Mouse (Mus musculus) urinary bladder, postnatal 25 days (tissue): Measurements from ENCODE around the gene Atp5g3.
A peak's percentile ranks its signal among the peaks of the same experiment; 100 is the strongest.
"Not testable (repeated sequence)": the region's sequence is repeated elsewhere in the genome, so short reads cannot be mapped to it uniquely, and the experiment has no call there.

Experiments
- DNase-seq: peaks from one replicate; pipeline ENCODE4 v3.0.0; 2022; ENCODE audit warnings: low spot score

Atp5g3 gene

GRCm38 (mm10) chr2:73911175-73911700 lies at the start of gene Atp5g3:
TSS of gene Atp5g3 (minus strand) at chr2:73911326.
- peak; percentile 87 for DNase-seq

GRCm38 (mm10) chr2:73958342-73958741 lies 47.2 kb upstream of the Atp5g3 start:
- DNase-seq = no peak

- no peak for DNase-seq
Observed at GRCm38 (mm10) chr2:73953612-73954011, 42.5 kb upstream of the Atp5g3 start.

DNA sequence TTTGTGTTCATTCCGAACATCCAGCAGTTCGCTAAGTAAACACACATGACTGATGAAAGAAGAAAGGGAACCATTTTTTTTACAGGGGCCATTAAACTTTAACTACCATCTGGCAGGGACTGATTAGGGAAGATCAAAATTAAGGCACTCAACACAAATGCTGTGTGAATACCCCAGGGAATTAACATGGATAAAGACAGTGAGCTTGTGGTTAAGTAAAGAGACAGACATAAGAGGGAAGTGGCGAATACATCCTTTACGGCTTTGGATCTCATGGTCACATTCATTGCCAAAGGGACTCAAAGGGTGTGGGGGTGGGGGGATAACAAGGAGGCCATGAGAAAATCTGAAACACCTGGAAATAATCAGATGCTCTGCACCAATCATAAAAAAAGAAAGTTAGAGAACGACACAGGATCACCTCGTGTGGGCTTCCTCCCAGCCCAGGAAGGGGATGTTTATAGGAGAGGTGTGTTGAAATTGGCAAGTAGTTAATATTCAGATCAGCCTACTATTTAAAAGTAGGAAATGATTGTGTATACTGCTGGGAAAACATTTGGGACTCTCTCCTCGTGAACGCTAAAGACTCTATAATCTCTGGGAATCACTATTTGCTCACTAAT lies 41.6 kb upstream of the Atp5g3 start:
- DNase-seq = no peak

DNA sequence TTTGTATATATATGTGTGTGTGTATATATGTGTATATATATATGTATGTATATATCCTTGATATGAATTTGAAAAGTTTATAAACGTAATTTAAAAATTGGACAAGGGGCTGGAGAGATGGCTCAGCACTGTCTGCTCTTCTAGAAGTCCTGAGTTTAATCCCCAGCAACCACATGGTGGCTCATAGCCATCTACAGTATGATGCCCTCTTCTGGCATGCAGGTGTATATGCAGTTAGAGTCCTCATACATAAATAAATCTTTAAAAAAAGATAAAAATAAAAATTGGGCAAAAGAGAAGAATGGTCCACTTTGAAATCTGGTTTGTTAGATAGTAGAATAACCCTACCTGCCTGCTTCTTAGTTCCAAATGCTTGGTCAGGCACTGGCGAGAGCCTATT lies 36.2 kb upstream of the Atp5g3 start:
- no peak for DNase-seq

DNA sequence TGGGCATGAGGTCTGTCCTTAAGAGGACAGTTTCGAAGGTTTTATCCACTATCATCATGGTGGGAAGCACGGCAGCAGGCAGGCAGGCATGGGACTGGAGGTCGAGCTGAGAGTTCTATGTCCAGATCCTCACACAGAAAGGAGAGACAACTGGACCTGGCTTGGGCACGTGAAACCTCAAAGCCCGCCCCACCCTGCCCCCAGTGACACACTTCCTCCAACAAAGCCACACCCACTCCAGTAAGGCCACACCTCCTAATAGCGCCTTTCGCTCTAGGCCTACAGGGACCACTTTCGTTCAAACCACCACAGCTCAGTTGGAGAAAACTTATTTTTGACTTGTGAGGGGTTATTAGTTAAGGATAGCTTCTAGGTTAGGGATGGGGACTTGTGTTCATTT lies 32.6 kb upstream of the Atp5g3 start:
- no peak for DNase-seq

DNA sequence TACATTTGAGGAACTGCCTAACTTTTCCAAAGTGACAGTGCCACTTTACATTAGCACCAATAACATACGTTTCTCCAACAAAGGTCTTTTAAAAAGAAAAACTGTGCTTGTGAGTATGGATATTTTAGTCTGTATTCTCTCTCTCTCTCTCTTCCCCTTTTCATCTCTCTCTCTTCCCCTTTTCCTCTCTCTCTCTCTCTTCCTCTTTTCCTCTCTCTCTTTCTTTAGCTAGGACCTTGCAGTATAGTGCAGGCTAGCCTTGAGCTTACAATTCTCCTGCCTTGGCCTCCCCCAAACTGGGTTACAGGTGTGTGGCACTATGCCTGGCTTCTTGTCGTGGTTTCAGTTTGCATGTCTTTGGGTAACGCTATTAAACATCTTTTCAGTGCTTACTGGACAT lies 31.7 kb upstream of the Atp5g3 start:
- DNase-seq = no peak

GRCm38 (mm10) chr2:73941281-73941680 lies 30.2 kb upstream of the Atp5g3 start:
- no peak for DNase-seq

GRCm38 (mm10) chr2:73940471-73940870 lies 29.3 kb upstream of the Atp5g3 start:
- DNase-seq = no peak

DNA sequence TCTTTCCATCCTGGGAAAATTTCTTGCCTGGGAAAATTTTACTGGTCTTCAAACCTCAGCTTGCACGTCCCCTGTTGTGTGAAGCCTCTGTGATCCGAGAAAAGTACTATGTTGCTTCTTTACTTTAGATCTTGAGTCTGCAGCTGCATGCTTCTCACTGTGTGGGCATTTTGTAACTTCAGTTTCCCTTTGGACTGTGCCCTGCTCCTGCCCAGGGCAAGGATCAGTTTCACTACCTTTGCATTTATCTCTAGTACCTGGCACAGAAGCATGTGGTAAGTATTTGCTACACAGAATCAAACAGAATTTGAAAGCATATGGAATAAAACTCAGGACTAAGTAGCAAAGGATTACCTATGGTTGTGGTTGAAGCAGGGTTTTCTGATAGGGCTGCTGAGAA lies 27.8 kb upstream of the Atp5g3 start:
- DNase-seq = no peak

GRCm38 (mm10) chr2:73932676-73933313 lies 21.7 kb upstream of the Atp5g3 start:
- no peak for DNase-seq

DNA sequence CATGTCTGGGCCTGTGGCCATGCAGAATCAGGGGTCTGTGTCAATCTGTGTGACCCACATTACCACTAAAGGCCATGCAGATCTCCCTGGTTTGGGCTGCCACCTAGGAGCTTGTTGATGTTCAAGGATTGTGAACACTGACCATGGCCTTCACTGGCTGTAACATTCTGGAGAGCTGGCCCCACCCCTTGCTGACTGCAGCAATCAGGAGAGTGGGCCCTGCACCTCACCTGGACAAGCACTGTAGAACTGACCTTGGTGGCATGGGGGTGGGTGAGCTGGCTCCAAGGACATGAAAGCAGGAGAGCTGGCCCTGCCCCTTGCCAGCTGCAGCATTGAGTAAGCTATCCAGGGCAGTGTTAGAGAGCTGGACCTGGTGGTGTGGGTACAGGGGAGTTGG lies 16.6 kb upstream of the Atp5g3 start:
- DNase-seq = no peak

DNA sequence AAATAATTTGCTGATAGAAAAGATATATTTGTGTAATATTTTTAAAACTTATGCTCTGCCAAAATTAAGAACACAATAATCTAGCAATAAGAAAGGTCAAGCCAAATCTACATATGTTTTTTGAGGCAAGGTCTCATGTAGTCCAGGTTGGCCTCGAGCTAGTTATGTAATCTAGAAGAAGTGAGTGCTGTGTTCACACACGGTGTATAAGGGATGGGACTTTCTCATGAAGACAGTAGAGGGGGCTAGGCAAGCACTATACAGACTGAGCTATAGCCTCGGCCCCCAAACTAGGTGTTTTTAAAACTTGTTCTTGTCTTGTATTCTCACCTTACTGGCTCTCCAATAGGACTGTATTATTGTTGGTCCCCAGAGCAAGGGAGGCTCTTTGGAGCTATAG lies 14.4 kb upstream of the Atp5g3 start:
- DNase-seq = no peak

DNA sequence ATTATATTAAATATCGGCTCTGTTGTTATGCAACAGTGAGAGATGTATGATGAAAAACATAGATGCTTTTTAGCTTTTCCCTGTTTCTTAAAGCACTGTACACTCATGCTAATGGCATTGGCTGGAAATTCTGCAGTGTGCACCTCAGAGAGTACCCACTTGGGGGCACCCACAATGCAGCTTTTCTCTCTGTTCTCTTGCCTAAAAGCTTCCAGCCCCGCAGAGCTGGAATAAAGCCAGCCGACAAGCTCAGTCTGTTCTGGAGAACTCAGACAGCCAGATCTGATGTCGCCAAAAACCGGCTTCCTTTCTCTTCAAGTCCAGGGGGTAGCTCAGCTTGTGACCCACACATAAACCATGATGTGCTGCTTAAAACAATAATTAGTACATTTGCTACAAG lies 14.0 kb upstream of the Atp5g3 start:
- peak; percentile 14 for DNase-seq

- DNase-seq = no peak
Observed at GRCm38 (mm10) chr2:73919642-73920041, 8.5 kb upstream of the Atp5g3 start.

GRCm38 (mm10) chr2:73912264-73912663 lies 1.1 kb upstream of the Atp5g3 start:
- DNase-seq = no peak

GRCm38 (mm10) chr2:73910571-73911174 lies 453 bp downstream of the Atp5g3 start:
- DNase-seq = peak; percentile 41

GRCm38 (mm10) chr2:73909116-73909515 lies 2.0 kb downstream of the Atp5g3 start:
- DNase-seq = no peak

DNA sequence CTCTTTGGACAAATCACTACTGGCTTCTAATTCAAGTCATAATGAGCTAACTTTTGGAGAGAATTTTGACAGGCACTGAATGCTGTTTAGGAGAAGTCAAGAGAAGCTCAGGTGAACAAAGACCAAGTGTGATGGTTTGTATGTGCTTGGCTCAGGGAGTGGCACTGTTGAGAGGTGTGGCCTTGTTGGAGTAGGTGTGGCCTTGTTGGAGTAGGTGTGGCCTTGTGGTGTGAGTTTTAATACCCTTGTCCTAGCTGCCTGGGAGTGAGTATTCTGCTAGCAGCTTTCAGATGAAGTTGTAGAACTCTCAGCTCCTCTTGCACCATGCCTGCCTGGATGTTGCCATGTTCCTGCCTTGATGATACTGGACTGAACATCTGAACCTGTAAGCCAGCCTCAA lies 6.4 kb downstream of the Atp5g3 start:
- DNase-seq = not testable (repeated sequence)

DNA sequence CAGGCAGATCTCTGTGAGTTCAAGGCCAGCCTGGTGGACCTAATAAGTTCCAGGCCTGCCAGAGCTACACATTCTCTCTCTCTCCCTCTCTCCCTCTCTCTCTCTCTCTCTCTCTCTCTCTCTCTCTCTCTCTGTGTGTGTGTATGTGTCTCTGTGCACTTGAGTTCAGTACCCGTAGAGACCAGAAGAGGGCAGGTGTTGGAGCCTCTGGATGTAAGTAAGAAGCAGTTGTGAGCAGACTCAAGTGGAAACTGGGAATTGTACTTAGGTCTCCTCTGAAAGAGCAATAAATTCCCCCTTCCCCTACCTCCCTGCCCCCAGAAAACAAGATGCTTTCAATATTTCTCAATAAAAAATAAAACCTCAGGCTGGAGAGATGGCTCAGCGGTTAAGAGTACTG lies 7.6 kb downstream of the Atp5g3 start:
- no peak for DNase-seq

- DNase-seq = not testable (repeated sequence)
Observed at GRCm38 (mm10) chr2:73902328-73902727, 8.8 kb downstream of the Atp5g3 start.

DNA sequence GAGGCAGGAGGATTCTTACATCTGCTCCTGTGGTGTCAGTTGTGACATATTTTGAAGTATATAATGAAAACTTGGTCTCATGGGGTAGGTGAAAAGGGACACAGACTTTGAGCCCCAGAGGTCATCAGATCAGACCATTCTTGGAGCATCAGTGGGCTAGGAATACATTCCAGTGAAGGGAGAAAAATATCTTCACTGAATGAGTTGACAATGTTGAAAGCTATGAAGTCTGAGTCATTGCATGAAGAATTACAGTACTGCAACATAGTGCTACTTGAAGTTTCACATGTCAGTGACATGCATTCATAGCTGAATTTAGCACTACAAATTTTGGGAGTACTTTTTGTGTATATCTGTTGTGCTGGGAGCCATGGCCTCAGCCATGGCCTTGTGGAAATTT lies 10.0 kb downstream of the Atp5g3 start:
- DNase-seq = no peak

GRCm38 (mm10) chr2:73900364-73900763 lies 10.8 kb downstream of the Atp5g3 start:
- no peak for DNase-seq
